Mouse (Mus musculus) CD8-positive naive resting alpha-beta T cell, adult 2 months (primary cell): ENCODE results near the gene Rbp7.

Experiments used
- DNase-seq, 2 experiments: peaks; one replicate each; pipeline ENCODE4 v3.0.0; 2022; ENCODE audit warnings: low read depth in 2 of 2, low spot score in 2 of 2

The Rbp7 gene

GRCm38 (mm10) chr4:149409759-149410158 is 45.0 kb downstream of the Rbp7 start:
- DNase-seq, result no peak

- DNase-seq, result no peak
Observed at GRCm38 (mm10) chr4:149408331-149408730, 46.4 kb downstream of the Rbp7 start.

DNA sequence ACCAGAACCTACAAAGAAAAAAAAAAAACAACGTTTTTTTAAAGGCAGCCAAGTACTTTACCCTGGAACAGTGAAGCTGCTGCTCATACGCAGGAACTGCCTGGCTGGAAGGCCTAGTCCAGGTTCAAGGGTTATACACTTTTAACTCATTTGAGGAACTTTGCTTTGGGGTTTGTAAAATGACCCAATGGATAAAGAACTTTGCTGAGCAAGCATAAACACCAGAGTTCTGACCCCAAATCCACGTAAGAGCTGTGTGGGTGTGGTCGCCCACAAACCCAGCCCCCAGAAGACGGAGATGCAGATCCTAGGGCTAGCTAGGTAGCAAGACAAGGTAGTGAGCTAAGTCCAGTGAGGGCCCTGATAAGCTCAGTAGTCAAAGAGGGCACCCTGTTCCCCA is 47.3 kb downstream of the Rbp7 start:
- DNase-seq, result no peak

DNA sequence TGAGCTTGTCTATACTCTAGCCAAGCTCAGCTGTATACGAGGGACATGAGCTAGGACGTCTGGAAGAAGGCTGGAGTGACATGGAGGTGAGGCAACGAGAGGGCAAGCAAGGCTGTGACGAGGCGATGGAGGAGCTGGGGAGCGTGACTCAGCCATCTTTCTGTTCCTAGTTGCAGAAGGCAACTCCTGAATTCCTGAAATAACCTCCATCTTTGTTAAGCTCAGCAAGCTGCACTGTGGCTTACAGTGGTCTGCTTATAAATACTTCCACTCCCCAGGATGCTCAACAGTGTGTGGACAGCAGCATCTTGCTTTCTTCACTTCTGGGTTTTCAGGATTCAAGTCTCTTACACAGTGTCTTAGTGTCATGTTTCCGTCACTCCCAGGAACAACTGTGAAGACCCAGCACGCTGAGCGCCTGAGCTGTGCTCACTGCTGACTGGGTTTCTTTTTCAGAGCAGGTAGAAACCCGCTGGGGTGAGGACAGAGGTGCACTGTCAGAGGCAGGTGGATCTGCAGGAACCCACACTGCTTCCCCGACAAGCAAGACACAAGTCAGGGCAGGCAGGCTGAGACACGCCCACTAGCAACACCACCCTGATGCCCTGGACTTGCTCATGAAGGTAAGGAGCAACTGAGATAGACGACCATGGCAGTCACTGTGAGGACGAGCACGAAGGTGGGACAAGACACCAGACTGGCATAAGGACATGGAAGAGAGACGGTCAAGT is 48.9 kb downstream of the Rbp7 start:
- DNase-seq, result no peak

DNA sequence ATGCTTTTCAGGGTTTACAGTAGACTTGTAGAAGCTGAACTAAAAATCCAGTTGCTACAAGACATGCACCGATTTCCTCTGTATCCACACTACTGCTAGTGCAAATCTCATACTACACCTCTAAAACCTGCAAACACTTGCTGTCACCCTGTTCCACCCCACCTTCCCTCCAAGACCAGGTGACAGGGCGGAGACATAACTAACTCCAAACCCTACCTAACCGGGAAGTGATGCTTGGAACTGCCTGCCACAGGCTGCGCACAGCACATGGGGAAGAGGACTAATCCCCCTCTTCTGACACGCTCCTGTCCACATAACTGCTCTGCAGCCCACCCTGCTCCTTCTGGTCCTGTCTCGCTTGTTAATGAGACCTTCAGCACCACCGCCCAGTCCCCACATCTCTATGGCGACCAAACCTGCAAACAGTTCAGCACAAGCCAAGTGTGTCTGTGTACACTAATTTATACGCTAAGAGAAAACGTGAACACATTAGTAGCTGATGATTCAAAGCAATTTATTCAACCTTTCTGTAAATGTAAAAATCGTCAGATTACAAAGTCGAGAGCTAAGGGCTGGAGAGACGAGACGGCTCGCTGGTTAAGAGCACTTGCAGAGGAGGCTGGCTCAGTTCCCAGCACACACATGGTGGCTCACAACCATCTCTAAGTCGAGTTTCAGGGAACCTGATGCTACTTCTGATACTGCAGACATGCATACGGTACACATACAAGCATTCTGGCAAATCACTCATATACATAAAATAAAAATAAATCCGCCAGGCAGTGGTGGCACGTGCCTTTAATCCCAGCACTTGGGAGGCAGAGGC is 49.9 kb downstream of the Rbp7 start:
- no peak for DNase-seq

DNA sequence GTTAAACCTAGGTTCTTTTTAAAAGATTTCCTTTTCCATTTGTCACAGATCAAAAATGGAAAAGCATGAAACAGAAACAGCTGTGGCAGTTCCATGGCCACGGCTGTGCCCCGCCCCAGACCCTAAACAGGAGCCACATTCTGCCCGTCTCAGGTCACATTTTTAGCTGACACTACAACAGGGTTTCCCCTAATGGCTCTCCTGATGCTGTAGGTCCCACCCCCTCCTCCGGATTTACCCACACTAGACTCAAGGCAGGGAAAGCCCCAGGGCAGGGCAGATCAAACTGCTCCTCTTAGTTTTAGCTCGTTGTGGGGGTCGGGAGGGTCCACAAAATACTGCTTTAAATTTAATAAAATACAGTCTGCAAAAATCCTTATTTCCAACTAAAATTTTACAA is 51.7 kb downstream of the Rbp7 start:
- no peak for DNase-seq

DNA sequence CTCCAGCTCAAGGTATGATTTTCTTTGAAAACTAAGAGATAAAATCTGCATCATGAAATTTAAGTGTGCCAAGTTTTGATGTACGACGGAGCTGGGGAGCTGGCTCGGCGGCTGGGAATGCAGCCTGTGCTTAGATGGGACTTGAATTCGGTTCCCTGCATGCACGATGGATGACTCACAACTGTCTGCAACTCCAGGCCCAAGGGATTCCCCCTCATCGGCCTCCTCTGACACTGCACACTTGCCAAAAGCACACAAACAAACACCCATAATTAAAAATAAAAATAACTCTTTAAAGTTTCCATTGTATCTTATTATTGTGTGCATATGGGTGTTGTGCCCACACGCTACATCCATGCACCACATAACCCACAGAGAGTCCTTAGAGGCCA is 53.2 kb downstream of the Rbp7 start:
- DNase-seq, result no peak

- no peak for DNase-seq
Observed at GRCm38 (mm10) chr4:149400878-149401590, 53.7 kb downstream of the Rbp7 start.
